Mouse (Mus musculus) olfactory bulb, adult 2 months (tissue): Measurements from ENCODE around the gene Kcnq4.

Experiments
- CTCF ChIP-seq: fragments of 200-500 bp; IDR thresholded peaks from 2 replicates; pipeline ENCODE4 v1.5.1; 2012; ENCODE audit warnings: low read depth, mild to moderate bottlenecking, low read length, moderate library complexity; ENCODE audit not compliant: insufficient read depth
- POLR2A ChIP-seq: fragments of 200-500 bp; IDR thresholded peaks from 2 replicates; pipeline ENCODE4 v1.6.1; 2012; ENCODE audit warnings: mild to moderate bottlenecking, low read depth, low read length, moderate library complexity; ENCODE audit not compliant: insufficient read depth

- no peak for TF ChIP-seq CTCF
- TF ChIP-seq POLR2A: no peak
Measured at GRCm38 (mm10) chr4:120729441-120729840, 19.0 kb downstream of the Kcnq4 start.
